Mouse (Mus musculus) midbrain, embryonic 10.5 days (tissue): Measurements from ENCODE around the gene Snai1. TPM values are rescaled to one million over a fixed set of nuclear protein-coding genes. Genes with fewer than 3 reads are reported as not detected.
A peak's percentile ranks its signal among the peaks of the same experiment; 100 is the strongest.

Experiments used
- DNase-seq: peaks from one replicate; pipeline ENCODE4 v3.0.0-alpha.2; 2017; ENCODE audit warnings: low spot score
- H3K27ac ChIP-seq: fragments of 300-500 bp; sonication (generic); replicated peaks from 2 replicates; pipeline ENCODE4 v1.5.1; 2016; ENCODE audit warnings: mild to moderate bottlenecking
- H3K27me3 ChIP-seq: fragments of 300-500 bp; sonication (generic); 2 replicates; pipeline ENCODE4 v1.6.1; 2016; ENCODE audit warnings: low read depth, mild to moderate bottlenecking; ENCODE audit not compliant: poor library complexity, severe bottlenecking
- H3K36me3 ChIP-seq: fragments of 300-500 bp; sonication (generic); 2 replicates; pipeline ENCODE4 v1.6.1; 2016; ENCODE audit warnings: mild to moderate bottlenecking, moderate library complexity
- H3K4me1 ChIP-seq: fragments of 300-500 bp; sonication (generic); 2 replicates; pipeline ENCODE4 v1.6.1; 2016
- H3K4me3 ChIP-seq: fragments of 300-500 bp; sonication (generic); 2 replicates; pipeline ENCODE4 v1.5.1; 2016; ENCODE audit warnings: mild to moderate bottlenecking, moderate library complexity
- H3K9me3 ChIP-seq: fragments of 300-500 bp; sonication (generic); replicated peaks from 2 replicates; pipeline ENCODE4 v1.6.1; 2016; ENCODE audit warnings: mild to moderate bottlenecking
- WGBS: fragments of 180-500 bp; shearing (Covaris S2); methylation state at CpG from one replicate; pipeline ENCODE4 v1.1.7; 2016; 5-methylcytosine and 5-hydroxymethylcytosine counted together
- polyA plus RNA-seq: library from polyadenylated mRNA; unstranded; fragments of >200 nt; fragmentation: Nextera tagmentation; extraction: Ambion mirVana; gene quantifications from 2 replicates; pipeline ENCODE4 v1.2.1, GENCODE M21; 2016

The Snai1 gene
- polyA plus RNA-seq, 1 experiment from 2014 or later, result 36.1 TPM

DNA sequence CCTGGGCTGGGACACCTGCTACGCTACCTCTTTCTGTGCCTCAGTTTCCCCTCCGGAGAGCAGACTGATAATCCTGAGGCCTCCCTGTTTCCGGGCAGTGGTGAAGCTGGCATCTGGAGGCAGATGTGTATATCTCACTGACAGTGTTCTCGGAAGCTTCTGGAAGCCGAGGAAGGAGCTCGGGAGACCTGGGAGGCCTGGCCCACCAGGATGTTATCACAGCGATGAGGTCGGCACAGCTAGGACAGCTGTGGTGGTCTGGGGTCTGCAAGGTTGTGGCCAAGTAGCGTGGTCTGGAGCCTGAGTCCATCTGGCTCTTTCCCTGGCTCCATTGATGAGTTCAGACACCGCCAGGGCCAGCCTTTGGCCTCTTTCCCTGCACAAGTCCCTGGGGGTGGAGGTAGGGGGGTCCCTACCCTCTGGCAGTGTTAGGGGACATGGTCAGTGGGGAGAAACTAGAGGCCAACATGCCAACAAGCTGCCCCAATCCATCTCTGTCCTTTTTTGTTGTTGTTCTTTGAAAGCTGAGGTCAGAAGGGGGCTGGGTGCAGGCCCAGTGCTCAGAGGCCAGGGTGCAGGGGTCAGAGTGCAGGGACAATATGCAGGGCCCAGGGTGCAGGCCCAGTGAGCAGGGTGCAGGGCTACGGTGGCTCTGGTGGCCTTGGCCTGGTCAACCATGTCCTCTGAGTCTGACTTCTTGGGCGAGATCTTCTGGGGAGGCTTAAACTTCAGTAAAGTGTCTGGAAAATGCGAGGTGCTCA, 26.7 kb downstream of the Snai1 start:
- no peak overlapping the region; the same call in 1 of the 2 replicates for H3K27ac ChIP-seq
- WGBS, result 80% methylated on average over 13 of the region's 13 CpGs
- no peak overlapping the region for H3K4me3 ChIP-seq
- no peaks in the 10 kb centered on the region for H3K9me3 ChIP-seq
- no peaks in the 10 kb centered on the region for H3K36me3 ChIP-seq
- peaks cover 31% of the 10 kb centered on the region for H3K27me3 ChIP-seq
- no peak for DNase-seq
- H3K4me1 ChIP-seq, result peaks cover 45% of the 10 kb centered on the region

- no peak for DNase-seq
Observed at GRCm38 (mm10) chr2:167565312-167565656, 27.3 kb downstream of the Snai1 start.

DNA sequence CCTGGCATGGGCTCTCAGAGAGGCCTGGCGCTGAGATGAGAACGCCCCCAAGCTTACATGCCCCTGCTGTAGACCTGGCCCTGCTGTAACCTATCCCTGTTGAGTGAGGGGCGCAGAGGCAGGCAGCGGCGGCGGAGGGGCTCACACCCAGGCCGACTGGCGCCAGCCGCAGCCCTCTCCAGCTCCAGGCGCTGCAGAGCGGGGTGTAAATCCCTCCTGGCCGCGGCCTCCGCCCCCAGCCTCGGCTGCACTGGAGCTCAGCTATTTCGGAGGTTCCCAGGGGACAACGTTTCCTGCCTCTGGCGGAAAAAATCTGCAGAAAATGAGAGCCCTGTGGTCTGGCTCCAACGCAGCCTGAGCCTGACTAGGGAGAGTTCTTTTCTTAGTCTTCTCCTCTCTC, 27.7 kb downstream of the Snai1 start:
- Histone ChIP-seq H3K9me3 (no peaks in the 10 kb centered on the region), H3K4me1 (peaks cover 36% of the 10 kb centered on the region), H3K27me3 (peaks cover 21% of the 10 kb centered on the region), H3K27ac (peak overlapping the region; percentile 73), H3K4me3 (peak overlapping the region; percentile 30), H3K36me3 (no peaks in the 10 kb centered on the region)
- peak; percentile 48 for DNase-seq
- 20% methylated on average over 19 of the region's 19 CpGs for WGBS

More at GRCm38 (mm10) chr2:167565312-167565656, 27.3 kb downstream of the Snai1 start:
- 81% methylated on average over 3 of the region's 3 CpGs for WGBS
- Histone ChIP-seq H3K9me3 (no peaks in the 10 kb centered on the region), H3K27ac (peak overlapping the region; percentile 73; the same call in 1 of the 2 replicates), H3K36me3 (no peaks in the 10 kb centered on the region), H3K4me1 (peaks cover 39% of the 10 kb centered on the region), H3K4me3 (no peak overlapping the region), H3K27me3 (peaks cover 25% of the 10 kb centered on the region)

DNA sequence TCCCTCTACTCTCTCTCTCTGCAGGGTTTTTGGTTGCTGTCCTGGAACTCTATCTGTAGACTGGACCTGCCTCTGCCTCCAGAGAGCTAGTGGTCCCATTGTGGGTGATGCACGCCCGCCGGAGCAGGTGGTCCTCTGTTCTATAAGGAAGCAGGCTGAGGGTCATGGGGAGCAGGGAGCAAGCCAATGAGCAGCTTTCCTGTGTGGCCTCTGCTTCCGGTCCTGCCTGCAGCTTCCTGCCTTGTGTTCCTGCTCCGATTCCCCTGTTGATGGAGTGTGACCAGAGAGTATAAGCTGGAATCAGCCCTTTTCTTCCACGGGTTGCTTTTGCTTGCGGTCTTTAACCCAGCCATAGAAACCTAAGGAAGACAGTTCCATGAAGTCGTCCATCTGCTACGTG, 30.1 kb downstream of the Snai1 start:
- H3K9me3 ChIP-seq, result no peaks in the 10 kb centered on the region
- no peak overlapping the region for H3K4me3 ChIP-seq
- no peak for DNase-seq
- 86% methylated on average over 9 of the region's 9 CpGs for WGBS
- H3K27ac ChIP-seq, result no peak overlapping the region
- H3K36me3 ChIP-seq, result no peaks in the 10 kb centered on the region
- H3K27me3 ChIP-seq, result peaks cover 4% of the 10 kb centered on the region; the same call in 1 of the 2 replicates
- H3K4me1 ChIP-seq, result peaks cover 26% of the 10 kb centered on the region

- H3K27me3 ChIP-seq, result no peaks in the 10 kb centered on the region
- peaks cover 9% of the 10 kb centered on the region for H3K4me1 ChIP-seq
- no peak overlapping the region for H3K27ac ChIP-seq
- WGBS, result 78% methylated on average over 13 of the region's 13 CpGs
- H3K36me3 ChIP-seq, result no peaks in the 10 kb centered on the region
- no peak for DNase-seq
- no peak overlapping the region for H3K4me3 ChIP-seq
- H3K9me3 ChIP-seq, result no peaks in the 10 kb centered on the region
Observed at GRCm38 (mm10) chr2:167569934-167570651, 32.1 kb downstream of the Snai1 start.

DNA sequence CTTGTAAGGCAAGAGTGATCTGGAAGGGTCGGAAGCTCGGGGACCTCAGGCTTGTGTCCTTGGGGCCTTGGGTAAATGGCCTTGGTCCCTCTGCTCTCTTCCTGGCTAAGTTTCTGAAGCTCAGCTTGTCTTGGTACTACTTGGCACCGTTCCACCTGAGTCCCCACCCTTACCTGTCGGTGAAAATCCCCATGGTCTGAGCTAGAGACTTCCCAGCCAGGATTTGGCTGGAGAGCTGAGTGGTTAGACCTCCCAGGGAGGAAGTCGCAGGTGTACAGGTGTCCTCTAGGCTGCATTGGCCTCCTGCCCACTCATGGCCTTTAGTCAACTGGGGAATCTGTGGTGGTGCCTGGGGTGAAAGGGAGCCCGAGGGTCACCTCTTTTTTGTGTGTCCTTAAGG, 32.8 kb downstream of the Snai1 start:
- WGBS, result 91% methylated on average over 6 of the region's 6 CpGs
- H3K9me3 ChIP-seq, result no peaks in the 10 kb centered on the region
- no peak overlapping the region for H3K27ac ChIP-seq
- no peak for DNase-seq
- no peak overlapping the region for H3K4me3 ChIP-seq
- peaks cover 4% of the 10 kb centered on the region for H3K4me1 ChIP-seq
- H3K36me3 ChIP-seq, result no peaks in the 10 kb centered on the region
- H3K27me3 ChIP-seq, result no peaks in the 10 kb centered on the region

GRCm38 (mm10) chr2:167571442-167572220, 33.6 kb downstream of the Snai1 start:
- H3K4me1 ChIP-seq, result 0 out of 2 replicates have a peak, but pooled peaks cover 2% of the 10 kb centered on the region
- no peak overlapping the region for H3K27ac ChIP-seq
- WGBS, result 88% methylated on average over 18 of the region's 18 CpGs
- no peaks in the 10 kb centered on the region for H3K9me3 ChIP-seq
- DNase-seq, result no peak
- H3K27me3 ChIP-seq, result no peaks in the 10 kb centered on the region
- no peak overlapping the region for H3K4me3 ChIP-seq
- H3K36me3 ChIP-seq, result no peaks in the 10 kb centered on the region

DNA sequence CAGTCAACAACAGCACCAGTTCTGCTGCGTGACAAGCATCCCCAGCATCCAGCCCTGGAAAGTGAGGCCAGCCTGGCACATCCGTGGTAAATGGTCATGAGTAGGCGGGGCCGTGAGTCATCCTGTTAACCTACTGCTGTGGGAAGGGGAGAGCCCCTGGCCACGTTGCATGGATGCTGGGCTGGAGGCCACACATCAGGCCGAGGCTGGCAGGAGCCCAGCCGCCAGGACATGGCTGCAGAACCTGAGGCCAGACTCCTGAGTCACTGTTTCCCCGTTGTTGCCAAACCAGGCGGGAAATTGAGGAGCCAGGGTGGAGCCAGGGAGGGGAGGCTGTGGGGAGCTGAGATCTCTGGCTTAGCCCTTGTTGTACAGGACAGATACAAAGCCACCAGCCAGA, 36.8 kb downstream of the Snai1 start:
- peaks cover 13% of the 10 kb centered on the region for H3K4me1 ChIP-seq
- H3K9me3 ChIP-seq, result no peaks in the 10 kb centered on the region
- DNase-seq, result no peak
- no peak overlapping the region for H3K27ac ChIP-seq
- H3K36me3 ChIP-seq, result no peaks in the 10 kb centered on the region
- H3K4me3 ChIP-seq, result no peak overlapping the region
- no peaks in the 10 kb centered on the region for H3K27me3 ChIP-seq
- WGBS, result 78% methylated on average over 9 of the region's 9 CpGs

DNA sequence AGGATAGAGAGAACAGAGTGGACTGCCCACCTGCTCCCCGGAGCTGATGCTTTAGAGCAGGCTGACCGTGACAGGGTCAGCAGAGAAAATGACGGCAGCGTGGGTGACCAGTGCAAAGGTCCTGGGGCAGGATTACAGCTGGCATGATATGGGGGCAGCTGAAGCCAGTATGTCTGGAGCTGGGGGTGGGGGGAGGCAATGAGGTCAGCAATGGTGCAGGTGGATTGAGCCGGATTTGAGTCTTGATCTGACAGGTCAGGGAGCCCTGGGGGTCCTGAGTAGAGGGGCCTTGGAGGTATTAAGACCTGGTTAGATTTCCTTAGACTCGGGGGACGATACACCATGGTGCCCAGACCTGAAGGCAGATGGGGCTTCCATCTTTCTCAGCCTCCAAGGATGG, 37.6 kb downstream of the Snai1 start:
- 94% methylated on average over 7 of the region's 7 CpGs for WGBS
- Histone ChIP-seq H3K27me3 (no peaks in the 10 kb centered on the region), H3K4me1 (peaks cover 13% of the 10 kb centered on the region), H3K9me3 (no peaks in the 10 kb centered on the region), H3K36me3 (no peaks in the 10 kb centered on the region), H3K27ac (no peak overlapping the region), H3K4me3 (no peak overlapping the region)
- DNase-seq, result no peak

GRCm38 (mm10) chr2:167576121-167576620, 38.2 kb downstream of the Snai1 start:
- H3K9me3 ChIP-seq, result no peaks in the 10 kb centered on the region
- WGBS, result 81% methylated on average over 8 of the region's 8 CpGs
- H3K27me3 ChIP-seq, result no peaks in the 10 kb centered on the region
- DNase-seq, result no peak
- H3K4me1 ChIP-seq, result peaks cover 13% of the 10 kb centered on the region
- no peak overlapping the region for H3K27ac ChIP-seq
- H3K4me3 ChIP-seq, result no peak overlapping the region
- H3K36me3 ChIP-seq, result no peaks in the 10 kb centered on the region

- 76% methylated on average over 9 of the region's 9 CpGs for WGBS
- Histone ChIP-seq H3K27me3 (no peaks in the 10 kb centered on the region), H3K27ac (no peak overlapping the region), H3K9me3 (no peaks in the 10 kb centered on the region), H3K4me1 (peaks cover 15% of the 10 kb centered on the region), H3K36me3 (no peaks in the 10 kb centered on the region), H3K4me3 (no peak overlapping the region)
- no peak for DNase-seq
Observed at GRCm38 (mm10) chr2:167577186-167577785, 39.3 kb downstream of the Snai1 start.

- 37% methylated on average over 5 of the region's 5 CpGs for WGBS
- Histone ChIP-seq H3K4me3 (no peak overlapping the region), H3K27me3 (no peaks in the 10 kb centered on the region), H3K4me1 (peaks cover 27% of the 10 kb centered on the region), H3K36me3 (no peaks in the 10 kb centered on the region), H3K9me3 (no peaks in the 10 kb centered on the region), H3K27ac (no peak overlapping the region)
- no peak for DNase-seq
Observed at GRCm38 (mm10) chr2:167578521-167578920, 40.5 kb downstream of the Snai1 start.
